Mouse (Mus musculus) cortical plate, adult 2 months (tissue): ENCODE results near the gene Dnajc16. TPM values are rescaled to one million over a fixed set of nuclear protein-coding genes. Genes with fewer than 3 reads are reported as not detected.

ENCODE experiments used
- H3K27ac ChIP-seq: fragments of 200-500 bp; 2 replicates; pipeline ENCODE4 v1.5.1; 2012; ENCODE audit warnings: low read length, control low read depth, inconsistent platforms; ENCODE audit not compliant: insufficient read depth
- H3K4me1 ChIP-seq: fragments of 200-500 bp; 2 replicates; pipeline ENCODE4 v1.6.1; 2011; ENCODE audit warnings: low read length; ENCODE audit not compliant: control insufficient read depth, insufficient read depth
- H3K4me3 ChIP-seq: fragments of 200-500 bp; 2 replicates; pipeline ENCODE4 v1.5.1; 2011; ENCODE audit warnings: mild to moderate bottlenecking, low read length, control low read depth; ENCODE audit not compliant: insufficient read depth
- CTCF ChIP-seq: fragments of 200-500 bp; IDR thresholded peaks from 2 replicates; pipeline ENCODE4 v1.5.1; 2011; ENCODE audit warnings: mild to moderate bottlenecking, control low read depth, low read length; ENCODE audit not compliant: insufficient read depth; ENCODE audit errors: extremely low read depth
- POLR2A ChIP-seq: fragments of 200-500 bp; IDR thresholded peaks from 2 replicates; pipeline ENCODE4 v1.6.1; 2011; ENCODE audit warnings: mild to moderate bottlenecking, low read length, control low read depth; ENCODE audit not compliant: insufficient read depth; ENCODE audit errors: extremely low read depth
- polyA plus RNA-seq: library from polyadenylated mRNA; depleted of rRNA; stranded (reverse); fragments of >200 nt; gene quantifications from 2 replicates; pipeline ENCODE4 v1.2.3, GENCODE M21; 2012

Dnajc16 gene
- polyA plus RNA-seq, 1 experiment, result 30.1 TPM

DNA sequence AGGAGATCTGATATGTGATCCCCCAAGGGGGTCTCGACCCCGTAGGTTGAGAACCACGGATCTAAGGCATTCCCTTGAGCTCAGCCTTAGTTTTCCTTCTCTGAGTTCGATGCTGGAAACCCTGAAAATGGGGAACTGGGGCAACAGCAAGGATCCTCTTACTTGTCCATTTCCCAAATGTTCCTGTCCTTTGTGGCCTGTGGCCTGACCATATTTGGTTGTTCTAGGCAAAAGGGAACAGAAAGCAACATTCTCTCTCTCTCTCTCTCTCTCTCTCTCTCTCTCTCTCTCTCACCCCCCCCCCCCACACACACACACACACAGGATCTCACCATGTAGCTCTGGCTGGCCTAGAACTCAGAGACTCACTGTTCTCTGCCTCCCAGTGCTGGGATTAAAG is 53.9 kb downstream of the Dnajc16 start:
- Histone ChIP-seq H3K27ac (no peak overlapping the region), H3K4me3 (no peak overlapping the region)
- TF ChIP-seq CTCF (no peak), POLR2A (no peak)

DNA sequence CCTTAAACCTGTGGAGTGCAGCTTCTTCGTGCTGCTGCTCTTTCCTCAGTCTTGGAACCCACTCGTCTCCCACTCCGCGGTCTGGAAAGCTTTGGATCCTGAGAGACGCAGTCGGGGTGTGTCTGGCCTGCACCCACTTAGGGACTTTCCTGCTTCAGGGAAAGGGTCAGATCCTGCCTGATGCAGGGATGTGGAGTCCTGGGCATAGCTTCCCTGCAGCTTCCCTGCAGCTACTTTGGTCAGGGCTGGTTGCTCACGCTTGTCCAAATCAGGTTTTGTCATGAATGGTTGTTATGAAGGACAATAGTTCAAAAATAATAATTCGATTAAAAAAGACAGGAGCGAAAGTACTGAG is 55.5 kb downstream of the Dnajc16 start:
- no peak overlapping the region for H3K27ac ChIP-seq
- no peak for TF ChIP-seq POLR2A
- no peak for TF ChIP-seq CTCF
- peak overlapping the region; percentile 40 for H3K4me3 ChIP-seq
- 0 out of 2 replicates have a peak, but pooled peaks cover under 1% of the 10 kb centered on the region for H3K4me1 ChIP-seq

More for the DNA sequence above, 53.9 kb downstream of the Dnajc16 start:
- H3K4me1 ChIP-seq, result no peaks in the 10 kb centered on the region

DNA sequence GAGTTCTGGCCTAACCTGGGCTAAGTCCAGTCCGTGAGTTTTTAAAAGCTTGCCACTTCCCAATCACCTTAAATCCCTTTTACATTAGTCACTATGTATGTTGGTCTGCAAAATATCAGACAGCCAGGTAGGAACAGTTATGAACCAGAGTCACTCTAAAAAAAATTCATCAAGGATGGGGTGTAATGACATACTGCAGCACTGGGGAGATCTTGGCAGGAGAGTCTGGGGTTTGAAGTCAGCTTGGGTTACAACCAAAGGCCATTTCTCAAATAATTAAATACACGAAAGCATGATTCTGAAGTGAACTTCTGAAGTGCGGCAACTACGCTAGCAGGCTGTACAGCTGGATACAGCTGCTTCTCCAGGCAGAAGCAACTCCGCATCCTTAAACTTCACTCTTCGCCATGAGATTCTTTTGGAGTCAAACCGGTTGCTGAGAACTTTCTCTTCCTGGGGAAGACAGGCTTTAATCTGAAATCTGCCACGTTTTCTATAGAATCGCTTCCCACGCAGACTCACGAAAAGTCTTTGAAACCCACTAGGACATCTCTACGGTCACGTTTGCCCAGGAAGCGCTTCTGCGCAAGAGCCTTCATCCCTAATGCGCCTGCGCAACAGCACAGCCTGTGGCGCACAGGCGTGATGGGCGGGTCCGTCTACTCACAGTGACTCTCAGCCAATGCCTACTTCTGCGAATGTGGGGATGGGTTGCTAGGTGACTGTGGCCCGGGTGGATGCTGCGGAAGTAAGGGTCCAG is 56.1 kb downstream of the Dnajc16 start:
- peaks cover 3% of the 10 kb centered on the region; the same call in 1 of the 2 replicates for H3K4me1 ChIP-seq
- peak overlapping the region; percentile 40 for H3K4me3 ChIP-seq
- TF ChIP-seq CTCF (no peak), POLR2A (peak; percentile 83)
- H3K27ac ChIP-seq, result no peak overlapping the region

DNA sequence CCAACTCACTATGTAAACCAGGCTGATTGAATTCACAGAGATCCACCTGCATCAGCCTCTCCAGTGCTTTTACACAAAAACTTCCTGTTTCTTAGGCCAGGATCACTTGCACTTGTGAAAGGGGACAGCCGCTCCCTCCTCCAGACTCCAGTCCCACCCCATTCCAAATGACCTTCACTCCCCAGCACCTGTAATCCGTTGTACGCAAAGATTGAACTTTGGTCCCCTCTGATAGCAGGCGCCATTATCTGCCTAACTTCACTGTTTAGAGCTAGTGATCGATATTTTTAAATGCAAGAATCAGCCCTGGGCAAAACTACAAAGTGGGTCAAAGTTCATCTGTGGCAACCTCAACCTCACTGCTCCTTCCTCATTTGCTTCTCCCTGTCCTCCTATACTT is 59.0 kb downstream of the Dnajc16 start:
- no peak overlapping the region for H3K27ac ChIP-seq
- no peak overlapping the region for H3K4me3 ChIP-seq
- TF ChIP-seq POLR2A (no peak), CTCF (no peak)
- H3K4me1 ChIP-seq, result peaks cover 3% of the 10 kb centered on the region; the same call in 1 of the 2 replicates

DNA sequence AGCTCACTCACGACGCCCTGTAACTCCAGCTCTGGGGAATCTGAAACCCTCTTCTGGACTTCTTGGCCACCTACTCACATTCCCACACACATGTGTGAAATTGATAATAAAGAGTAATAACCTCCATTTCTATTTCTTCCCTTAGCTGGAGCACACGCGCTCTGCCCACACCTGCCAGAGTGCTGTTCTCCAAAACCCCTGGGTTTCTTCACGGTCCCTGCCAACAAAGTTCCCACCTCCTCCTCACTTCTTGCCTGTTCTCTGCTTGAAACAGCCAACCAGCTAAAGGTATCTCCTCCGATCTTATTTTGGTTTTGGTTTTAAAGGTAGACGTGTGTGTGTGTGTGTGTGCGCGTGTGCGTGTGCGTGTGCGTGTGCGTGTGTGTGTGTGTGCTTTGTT is 60.3 kb downstream of the Dnajc16 start:
- H3K4me3 ChIP-seq, result no peak overlapping the region
- peaks cover 3% of the 10 kb centered on the region; the same call in 1 of the 2 replicates for H3K4me1 ChIP-seq
- no peak overlapping the region for H3K27ac ChIP-seq
- no peak for TF ChIP-seq POLR2A
- TF ChIP-seq CTCF, result no peak

DNA sequence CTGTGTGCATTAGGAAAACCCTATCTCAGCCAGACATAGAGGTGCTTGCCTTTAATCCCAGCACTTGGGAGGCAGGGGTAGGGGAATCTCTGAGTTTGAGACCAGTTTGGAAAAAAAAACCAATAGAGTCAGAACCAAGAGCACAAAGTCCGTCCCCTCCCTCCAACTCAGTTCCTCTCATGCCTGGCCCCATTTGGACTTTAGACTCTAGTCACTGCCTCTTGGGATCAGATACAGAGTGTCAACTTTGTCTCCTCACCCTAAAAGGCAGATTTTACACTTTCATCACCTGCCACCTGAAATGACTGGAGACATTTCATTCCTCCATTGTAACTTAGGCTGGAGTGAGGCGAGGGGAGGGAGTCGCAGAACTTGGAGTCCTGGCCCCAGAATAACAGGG is 61.5 kb downstream of the Dnajc16 start:
- H3K27ac ChIP-seq, result no peak overlapping the region
- no peak overlapping the region for H3K4me3 ChIP-seq
- peaks cover 3% of the 10 kb centered on the region; the same call in 1 of the 2 replicates for H3K4me1 ChIP-seq
- TF ChIP-seq POLR2A (no peak), CTCF (no peak)

DNA sequence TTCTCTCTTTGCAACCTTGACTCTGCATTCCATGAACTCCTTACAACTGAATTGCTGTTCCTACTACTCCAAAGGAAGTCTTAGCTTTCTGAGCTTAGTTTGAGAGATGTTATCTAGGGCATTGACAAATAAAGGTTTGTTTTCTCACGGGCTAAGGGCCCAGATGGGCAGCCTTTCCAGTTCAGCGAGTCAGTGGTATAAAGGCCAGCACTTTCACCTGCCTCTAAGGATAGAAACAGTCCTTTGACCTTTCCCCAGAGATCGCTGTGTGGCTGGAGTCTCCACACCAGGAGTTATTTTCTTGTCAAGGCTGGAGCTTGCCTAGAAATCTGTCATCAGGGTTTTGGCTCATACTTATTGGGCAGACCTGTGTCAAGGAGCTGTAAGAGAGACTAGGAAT is 65.0 kb downstream of the Dnajc16 start:
- H3K4me1 ChIP-seq, result peaks cover 8% of the 10 kb centered on the region; the same call in 1 of the 2 replicates
- no peak overlapping the region for H3K4me3 ChIP-seq
- H3K27ac ChIP-seq, result no peak overlapping the region
- TF ChIP-seq POLR2A, result no peak
- no peak for TF ChIP-seq CTCF

DNA sequence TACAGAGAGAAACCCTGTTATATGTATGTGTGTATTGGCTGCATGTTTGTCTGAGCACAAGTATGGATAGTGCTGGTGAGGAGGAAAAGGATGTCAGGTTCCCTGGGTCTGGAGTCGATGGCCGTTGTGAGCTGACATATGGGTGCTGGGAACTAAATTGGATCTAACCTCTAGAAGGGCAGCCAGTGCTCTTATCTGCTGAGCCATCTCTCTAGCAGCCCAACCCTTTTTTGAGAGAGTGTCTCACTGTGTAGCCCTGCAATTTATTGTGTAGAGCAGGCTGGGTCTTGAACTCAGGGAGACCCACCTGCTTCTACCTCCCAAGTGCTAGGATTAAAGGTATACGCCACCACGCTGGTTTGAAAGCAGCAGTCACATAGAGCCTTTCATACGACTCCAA is 65.5 kb downstream of the Dnajc16 start:
- no peak overlapping the region for H3K4me3 ChIP-seq
- no peak overlapping the region for H3K27ac ChIP-seq
- peaks cover 9% of the 10 kb centered on the region; the same call in 1 of the 2 replicates for H3K4me1 ChIP-seq
- TF ChIP-seq CTCF, result no peak
- TF ChIP-seq POLR2A, result no peak

DNA sequence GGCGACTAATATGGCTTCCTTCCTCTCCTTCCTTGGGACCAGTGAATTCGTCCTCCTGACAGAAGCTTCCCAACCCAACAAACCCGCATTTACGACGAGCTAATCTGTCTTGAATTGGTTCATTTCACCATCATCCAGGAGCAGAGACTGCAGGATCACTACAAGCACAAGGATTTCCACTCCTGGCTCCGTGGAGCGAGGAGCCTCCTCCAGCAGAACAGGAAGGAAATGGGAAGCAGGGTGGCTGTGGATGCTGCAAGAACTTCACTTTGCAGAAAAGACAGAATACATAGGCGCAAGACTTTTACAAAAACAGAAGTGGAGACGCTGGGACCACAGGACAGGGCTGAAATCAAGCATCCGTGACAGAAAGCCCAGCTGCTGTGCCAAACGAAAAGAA is 66.1 kb downstream of the Dnajc16 start:
- TF ChIP-seq CTCF (no peak), POLR2A (no peak)
- H3K4me3 ChIP-seq, result no peak overlapping the region
- H3K4me1 ChIP-seq, result peaks cover 6% of the 10 kb centered on the region; the same call in 1 of the 2 replicates
- no peak overlapping the region for H3K27ac ChIP-seq

DNA sequence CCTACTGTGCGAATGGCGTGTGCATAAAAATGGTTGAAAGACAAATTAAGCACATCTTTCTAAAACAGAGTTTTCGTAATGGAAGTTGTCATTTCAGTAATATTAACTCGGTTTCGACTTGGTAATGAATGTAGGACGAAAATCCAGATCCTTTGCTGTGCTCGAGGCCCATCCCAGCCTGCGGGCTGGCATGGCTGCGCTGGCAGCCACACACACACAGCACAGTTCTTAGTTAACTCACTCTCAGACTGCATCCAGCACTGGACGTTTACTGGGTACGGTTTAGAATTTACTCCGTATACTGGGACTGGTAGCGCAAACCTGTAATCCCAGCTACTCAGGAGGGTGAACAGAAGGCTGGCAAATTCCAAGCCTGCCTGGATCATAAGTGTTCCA is 67.1 kb downstream of the Dnajc16 start:
- H3K4me3 ChIP-seq, result peak overlapping the region; percentile 59
- no peak overlapping the region for H3K27ac ChIP-seq
- peaks cover 8% of the 10 kb centered on the region; the same call in 1 of the 2 replicates for H3K4me1 ChIP-seq
- TF ChIP-seq CTCF (no peak), POLR2A (no peak)
